Mouse (Mus musculus): ENCODE measurements around the gene Bnip2. TPM values are rescaled to one million over a fixed set of nuclear protein-coding genes. Genes with fewer than 3 reads are reported as not detected.

The Bnip2 gene
- polyA plus RNA-seq (2012; rRNA removed) = 12.9 and 15.7 TPM in 2 replicates

DNA sequence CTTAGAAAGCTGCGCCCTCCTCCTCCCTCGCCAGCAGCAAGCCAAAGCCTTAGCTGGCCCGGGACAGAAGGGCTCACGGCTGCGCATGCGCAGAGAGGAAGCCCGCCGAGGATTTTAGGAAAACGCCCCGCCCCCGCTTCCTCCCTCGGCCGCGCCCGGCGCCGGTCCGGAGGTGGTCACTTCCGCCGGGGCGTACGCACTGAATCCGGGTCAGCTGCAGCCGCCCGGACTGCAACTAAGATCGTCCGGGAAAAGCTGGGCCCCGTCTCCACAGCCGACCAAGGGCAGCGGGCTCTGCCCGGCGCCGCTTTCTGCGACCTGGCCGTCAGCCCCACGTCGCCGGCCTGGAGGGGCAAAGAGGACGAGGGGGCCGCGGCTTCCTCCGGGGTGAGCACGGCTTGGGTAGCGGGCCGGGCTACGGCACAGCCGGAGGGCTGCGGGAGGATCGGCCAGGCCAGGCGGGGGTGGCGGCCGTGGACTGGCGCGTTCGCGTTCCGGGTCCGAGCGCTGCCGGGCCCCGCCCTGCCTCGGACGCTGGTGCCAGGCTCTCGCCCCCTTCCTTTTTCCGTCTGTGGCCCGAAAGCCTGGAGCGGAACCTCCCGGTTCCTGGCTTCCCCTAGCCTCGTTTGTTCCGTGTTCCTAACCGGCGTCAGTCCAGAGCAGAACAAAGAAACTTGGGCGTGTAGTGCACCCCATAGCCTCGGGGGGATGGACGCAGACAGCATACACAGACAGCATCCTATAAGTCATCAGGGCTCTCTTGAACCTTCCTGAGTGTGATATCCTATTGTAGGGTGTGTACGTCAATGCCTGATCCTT is at the start of gene Bnip2:
Gene Bnip2 (plus strand): TSS at position 164 of the 819 bp plus-strand sequence.
- WGBS = under 1% methylated on average over 76 of the region's 76 CpGs
- DNase-seq (ENCODE audit: low read depth, low spot score) = peak; percentile 84

DNA sequence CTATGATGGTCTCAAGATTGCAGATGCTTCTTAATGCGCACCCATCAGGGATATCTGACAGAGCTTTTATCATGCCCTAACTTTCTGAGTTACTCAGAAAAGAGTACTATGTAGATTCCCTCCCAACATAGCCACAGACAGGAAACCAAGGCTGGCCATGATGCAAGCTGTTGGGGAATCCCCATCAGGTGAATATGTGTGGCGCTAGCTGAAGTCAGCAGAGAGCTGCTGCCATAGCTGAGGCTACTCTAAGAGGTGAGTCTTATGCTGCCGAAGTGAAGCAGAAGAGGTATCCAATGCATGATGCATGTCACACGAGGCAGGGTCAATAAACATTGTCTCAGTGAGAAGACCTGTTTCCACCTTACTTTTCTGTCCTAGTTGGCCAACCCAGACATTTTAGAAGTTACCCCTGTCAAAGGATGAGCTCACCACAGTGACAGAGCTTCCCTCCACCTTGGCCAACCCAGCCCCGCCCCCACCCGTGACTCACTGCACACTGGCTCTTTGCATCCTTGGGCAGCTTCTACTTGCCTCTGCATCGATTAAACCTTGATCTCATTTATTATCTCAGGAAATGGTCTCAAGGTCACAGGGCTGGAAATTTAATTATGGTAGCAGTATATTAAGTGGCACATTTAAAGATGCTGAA is 48.3 kb upstream of the Bnip2 start:
- WGBS = 68% methylated on average over 7 of the region's 7 CpGs
- no peak for DNase-seq (ENCODE audit: low read depth, low spot score)

DNA sequence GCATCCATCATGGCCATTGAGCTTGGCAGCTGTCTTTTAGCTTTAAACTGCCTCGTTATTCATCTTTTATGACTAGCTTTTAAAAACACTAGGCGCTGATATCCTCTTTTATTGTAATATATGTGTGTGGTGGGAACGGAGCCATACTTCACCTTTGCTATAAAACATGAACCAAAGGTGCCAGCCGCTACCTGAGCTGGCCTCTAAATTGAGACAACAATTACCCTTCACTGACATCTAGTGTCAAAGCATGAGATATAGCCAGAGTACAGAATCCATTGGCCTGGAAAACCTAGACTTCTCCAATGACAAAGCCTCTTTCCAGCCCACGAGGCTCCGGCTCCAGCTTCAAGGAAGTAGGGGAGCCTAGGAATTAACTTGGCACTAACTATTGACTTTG is 47.7 kb upstream of the Bnip2 start:
- no peak for DNase-seq (ENCODE audit: low read depth, low spot score)

DNA sequence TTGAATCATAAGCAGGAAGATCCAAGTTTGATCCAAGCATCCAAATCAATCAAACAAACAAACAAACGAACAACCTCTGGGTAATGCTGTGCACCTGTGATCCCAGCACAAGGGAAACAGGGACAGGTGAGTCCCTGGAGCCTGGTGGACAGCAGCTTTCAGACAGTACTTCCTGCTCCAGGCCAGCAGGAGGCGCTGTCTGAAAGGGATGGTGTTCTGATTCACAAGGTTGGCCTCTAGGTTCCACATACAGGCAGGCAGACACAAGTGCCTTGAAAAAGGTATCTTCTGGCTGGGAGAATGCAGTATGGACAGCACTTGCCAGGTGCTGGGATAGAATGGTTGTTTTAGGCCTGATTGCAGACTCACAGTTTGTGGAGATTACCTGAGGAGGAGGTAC is 40.3 kb upstream of the Bnip2 start:
- 11% methylated on average over 2 of the region's 2 CpGs for WGBS
- peak; percentile 27 for DNase-seq (ENCODE audit: low read depth, low spot score)

More for the DNA sequence above, 47.7 kb upstream of the Bnip2 start:
- WGBS = 20% methylated on average over 6 of the region's 6 CpGs

DNA sequence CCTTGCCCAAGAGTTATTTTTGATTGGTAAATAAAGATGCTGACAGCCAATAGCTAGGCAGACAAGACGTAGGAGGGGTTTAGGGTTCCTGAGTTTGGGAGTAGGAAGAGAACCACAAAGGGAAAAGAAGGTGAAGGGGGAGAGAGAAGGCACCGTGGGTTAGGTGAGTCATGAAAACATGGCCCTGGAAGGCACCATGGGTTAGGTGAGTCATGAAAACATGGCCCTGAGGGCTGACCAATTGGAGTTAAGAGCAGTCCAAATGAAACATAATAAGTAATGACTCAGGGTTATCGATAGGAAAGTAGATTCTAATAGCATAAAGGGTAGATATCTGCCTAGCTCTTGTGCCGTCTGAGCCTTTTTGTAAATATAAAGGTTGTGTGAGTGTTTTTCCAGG is 39.6 kb upstream of the Bnip2 start:
- no peak for DNase-seq (ENCODE audit: low read depth, low spot score)

DNA sequence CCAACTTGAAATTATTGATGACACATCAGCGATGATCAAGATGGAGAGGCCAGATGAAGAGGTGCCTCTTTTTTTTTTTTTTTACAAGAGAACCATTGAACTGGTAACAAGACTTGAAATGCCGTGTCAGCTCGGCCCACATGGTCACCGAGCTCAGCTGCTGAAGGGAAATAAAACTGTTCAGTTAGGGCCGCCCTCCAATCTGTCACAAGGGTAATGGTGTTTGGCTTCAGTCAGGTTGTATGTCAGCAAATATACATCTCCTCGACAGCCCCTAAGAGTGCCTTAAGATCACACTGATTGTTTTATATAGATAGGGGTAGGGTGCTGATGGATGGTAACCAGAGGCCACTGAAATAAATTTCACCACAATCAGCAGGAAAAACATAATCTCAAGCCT is 28.3 kb upstream of the Bnip2 start:
- WGBS = 55% methylated on average over 6 of the region's 6 CpGs
- DNase-seq (ENCODE audit: low read depth, low spot score) = no peak

More for the DNA sequence above, 39.6 kb upstream of the Bnip2 start:
- WGBS = 68% methylated on average over 4 of the region's 4 CpGs

DNA sequence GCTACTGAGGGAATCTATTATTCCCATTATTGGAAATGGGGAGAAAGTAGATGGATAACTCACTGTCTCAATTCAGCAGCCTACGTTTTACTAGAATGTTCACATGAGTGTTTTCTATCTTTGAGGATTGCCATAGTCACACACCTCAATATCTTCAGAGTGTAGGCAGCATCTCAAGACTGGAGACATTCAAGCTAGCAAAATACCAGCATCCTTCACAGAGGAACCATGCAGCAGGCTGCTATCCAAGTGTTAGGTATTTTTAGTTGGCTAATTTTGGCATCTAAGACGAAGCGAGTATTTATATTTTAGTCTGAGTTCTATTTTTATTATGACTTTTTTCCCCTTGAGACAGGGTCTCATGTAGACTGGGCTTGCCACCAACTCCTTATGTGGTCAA is 24.9 kb upstream of the Bnip2 start:
- 70% methylated on average over 3 of the region's 3 CpGs for WGBS
- DNase-seq (ENCODE audit: low read depth, low spot score) = no peak

DNA sequence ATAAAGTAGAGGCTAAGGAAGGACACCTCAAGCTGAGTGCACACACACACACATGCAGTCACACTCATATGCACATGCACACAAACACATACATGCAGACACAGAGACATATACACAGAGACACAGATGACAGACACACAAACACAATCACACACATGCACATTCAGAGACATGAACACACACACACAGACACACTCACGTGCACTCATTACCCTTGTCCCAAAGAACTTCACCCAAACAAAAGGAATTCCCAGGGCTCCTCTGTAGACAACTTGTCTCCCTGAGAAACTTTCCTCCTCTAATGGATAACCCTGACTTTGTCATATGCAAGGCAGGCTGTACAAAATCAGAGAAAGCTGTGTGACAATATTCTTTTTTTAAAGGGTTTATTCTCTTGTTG is 3.7 kb upstream of the Bnip2 start:
- DNase-seq (ENCODE audit: low read depth, low spot score) = no peak
- 67% methylated on average over 1 of the region's 1 CpGs for WGBS

DNA sequence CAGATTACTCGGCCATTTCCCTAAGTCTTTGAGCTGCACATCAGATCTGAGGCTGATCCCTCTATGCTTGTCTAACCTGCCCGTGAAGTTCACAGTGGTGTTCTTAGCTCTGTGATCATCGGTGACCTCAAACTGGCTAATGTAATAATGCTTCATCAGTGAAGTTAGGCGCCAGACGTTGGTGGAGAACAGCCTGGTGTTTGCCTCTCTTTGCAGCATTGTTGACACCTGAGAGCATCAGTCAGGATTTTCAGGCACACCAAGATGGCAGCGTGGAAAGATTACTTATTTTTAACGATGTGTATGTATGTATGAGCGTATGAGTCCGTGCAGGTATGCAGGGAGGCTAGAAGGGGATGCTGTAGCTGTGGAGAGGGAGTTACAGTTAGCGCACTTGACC is 3.2 kb upstream of the Bnip2 start:
- WGBS = 71% methylated on average over 10 of the region's 10 CpGs
- no peak for DNase-seq (ENCODE audit: low read depth, low spot score)

DNA sequence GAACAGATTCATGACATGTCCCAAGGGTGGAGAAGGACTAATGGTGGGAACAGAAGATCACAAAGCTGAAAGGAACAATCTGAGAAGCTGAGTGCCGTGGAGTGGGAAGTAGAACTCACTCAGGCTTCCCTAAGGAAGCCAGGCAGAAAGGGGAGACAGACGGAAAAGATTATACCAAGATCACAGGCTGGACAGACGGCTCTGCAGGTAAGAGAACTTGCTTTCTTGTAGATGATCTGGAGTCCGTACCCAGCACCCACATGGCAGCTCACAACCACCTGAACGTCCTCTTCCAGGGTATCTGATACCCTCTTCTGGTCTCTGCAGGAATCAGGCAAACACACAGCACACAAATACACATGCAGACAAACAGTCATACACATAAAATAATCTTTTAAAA is 2.7 kb upstream of the Bnip2 start:
- 84% methylated on average over 5 of the region's 5 CpGs for WGBS
- DNase-seq (ENCODE audit: low read depth, low spot score) = no peak

DNA sequence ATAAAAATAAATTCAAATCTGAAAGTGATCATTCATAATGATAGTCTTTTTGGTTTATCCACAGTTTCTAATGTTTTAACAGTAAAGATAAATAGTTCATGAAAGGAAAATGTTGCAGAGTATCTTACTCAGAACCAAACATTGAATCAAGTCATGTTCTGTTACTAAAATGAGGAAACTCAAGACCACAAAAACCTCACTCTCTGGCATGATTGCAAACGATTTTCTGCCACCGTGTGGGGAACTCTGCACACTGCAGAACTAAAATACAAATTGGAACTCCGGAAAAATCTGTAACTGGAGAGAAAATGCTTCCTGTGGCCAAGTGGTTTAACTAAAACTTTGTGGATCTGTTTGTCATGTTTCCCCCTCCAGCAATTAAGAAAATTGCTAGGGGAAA is 1.7 kb upstream of the Bnip2 start:
- no peak for DNase-seq (ENCODE audit: low read depth, low spot score)
- WGBS = 2% methylated on average over 3 of the region's 3 CpGs

DNA sequence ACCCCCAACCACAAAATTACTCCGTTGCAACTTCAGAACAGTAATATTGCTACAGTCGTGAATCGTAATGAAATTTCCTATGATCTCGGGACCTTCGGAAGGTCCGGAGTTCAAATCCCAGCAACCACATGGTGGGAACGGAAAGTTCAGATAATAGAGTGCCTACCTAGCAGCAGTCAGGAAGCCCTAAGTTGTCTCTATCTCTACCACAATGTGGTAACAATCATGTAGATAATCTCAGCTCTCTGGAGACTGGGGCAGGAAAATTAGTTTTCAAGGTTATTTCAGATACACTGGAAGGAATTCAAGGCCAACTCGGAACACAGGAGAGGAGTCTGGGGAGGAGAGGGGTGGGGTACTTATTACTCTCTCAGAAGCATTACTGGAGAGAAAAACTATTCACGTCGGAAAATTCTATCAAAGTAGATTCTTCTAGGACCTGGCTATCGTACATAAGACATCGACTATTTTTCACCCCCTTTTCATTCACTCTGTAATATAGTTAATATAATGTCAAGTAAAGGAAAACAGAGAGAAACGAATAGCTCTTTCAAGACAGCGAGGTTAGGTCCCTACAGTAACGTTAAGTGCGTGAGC is 462 bp upstream of the Bnip2 start:
- DNase-seq (ENCODE audit: low read depth, low spot score) = no peak
- 25% methylated on average over 16 of the region's 16 CpGs for WGBS

DNA sequence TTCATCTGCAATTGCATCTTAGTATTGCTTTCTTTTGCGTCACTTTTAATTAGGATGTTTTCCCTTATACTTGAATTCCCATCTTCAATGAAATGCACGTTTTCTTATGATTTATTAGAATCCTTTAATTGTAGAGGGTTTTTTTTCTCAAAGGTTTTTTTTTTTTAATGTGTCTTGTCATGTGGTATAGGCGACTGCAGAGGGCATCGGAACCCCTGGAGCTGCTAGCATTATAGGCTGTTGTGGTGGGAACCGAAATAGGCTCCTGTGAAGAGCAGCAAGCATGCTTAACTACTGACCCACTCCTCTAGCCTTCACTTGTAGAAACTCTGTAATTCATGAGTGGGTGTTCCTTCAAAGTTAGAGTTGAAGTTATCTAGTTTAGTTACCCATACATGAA is 1.1 kb downstream of the Bnip2 start:
- DNase-seq (ENCODE audit: low read depth, low spot score) = no peak

DNA sequence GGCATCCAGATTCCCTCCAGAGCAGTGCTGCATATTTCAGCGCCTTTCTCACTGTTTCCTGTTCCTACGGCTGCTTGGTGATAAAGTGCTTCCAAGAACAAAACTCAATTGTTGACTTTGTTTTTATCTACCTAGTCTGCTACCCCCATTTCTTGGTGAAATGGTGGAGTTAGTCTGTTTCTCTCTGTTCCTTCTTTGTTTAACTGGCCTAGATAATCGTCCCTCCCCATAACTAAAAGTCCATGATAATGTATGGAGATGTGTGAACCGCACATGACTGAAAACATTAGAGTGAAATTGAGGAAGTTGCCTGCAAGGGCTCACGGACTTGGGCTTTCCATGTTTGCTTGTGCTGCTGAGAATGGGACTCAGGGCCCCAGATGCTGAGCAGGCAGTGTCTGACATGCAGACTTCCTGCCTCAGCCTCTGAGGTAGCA is 3.6 kb downstream of the Bnip2 start:
- DNase-seq (ENCODE audit: low read depth, low spot score) = no peak
- 24% methylated on average over 5 of the region's 5 CpGs for WGBS

More for the DNA sequence above, 1.1 kb downstream of the Bnip2 start:
- 10% methylated on average over 5 of the region's 5 CpGs for WGBS

DNA sequence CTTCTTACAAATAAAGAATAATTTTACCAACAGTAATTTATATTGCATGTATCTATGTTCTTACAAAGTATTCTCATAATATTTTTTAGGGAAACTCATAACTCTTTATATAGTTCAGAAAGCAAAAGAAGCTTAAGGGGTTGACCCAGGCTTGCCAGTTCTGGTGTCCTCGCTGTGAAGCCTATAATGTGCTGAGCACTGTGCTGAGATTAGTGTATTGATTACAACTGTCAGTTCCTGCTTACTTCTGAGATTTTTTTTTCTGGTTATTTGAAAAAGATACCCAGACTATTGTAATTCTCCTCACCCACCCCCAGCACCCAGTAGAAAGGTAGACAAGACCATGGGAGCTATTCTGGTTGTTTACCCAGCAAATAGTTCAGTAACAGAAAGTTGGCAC is 4.2 kb downstream of the Bnip2 start:
- 25% methylated on average over 1 of the region's 1 CpGs for WGBS
- DNase-seq (ENCODE audit: low read depth, low spot score) = no peak

DNA sequence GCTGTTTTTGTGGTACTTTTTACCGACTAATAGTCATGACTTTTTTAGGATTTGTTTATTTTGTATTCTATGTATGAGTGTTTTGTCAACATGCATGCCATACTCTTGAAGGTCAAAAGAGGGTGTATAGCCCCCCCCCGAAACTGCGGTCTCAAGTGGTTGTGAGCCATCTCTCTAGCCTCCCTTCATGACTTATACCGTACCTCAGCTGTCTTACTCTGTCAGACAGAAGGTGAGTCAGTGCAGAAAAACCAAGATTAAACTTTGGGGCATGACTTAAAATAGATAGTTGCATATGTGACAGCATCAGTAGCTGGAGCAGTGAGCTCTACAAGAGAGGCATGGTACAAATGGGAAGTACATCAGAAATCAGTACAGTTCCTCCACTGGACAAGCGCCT is 5.3 kb downstream of the Bnip2 start:
- 81% methylated on average over 5 of the region's 5 CpGs for WGBS
- DNase-seq (ENCODE audit: low read depth, low spot score) = no peak

DNA sequence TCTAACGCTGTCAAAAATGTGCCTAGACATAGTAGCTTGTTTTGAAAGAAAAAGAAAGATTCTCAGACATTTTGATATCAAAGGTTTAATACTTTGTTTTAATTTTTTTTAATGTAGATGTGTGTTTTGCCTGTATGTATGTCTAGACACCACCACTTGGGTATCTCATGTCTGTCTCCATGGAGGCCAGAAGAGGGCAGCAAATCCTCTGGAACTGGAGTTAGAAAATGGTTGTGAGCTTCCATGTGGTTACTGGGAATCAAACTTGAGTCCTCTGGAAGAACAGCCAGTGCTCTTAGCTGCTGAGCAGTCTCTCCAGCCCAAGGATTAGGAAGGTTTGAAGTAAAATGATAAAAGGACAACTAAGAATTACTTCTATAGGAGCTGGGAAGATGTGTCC is 10.1 kb downstream of the Bnip2 start:
- no peak for DNase-seq (ENCODE audit: low read depth, low spot score)
- WGBS = 78% methylated on average over 1 of the region's 1 CpGs

DNA sequence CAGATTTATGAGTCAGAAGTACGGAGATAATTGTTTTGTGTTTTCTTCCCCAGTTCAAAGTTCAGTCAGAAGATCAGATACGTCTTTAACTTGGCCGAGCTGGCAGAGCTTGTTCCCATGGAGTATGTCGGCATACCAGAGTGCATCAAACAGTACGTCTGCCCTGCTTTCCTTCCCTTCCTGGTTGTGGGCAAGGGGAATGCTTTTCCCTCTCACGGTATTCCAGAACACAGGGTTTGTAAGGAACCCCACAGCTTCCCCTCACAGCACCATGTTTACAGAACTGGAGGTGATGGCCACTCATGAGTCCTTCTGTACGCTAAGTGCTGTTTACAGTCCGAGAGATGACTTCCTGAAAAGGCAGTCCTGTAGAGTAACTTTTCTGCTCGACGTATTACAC is 14.2 kb downstream of the Bnip2 start:
- DNase-seq (ENCODE audit: low read depth, low spot score) = no peak
- 57% methylated on average over 10 of the region's 10 CpGs for WGBS

DNA sequence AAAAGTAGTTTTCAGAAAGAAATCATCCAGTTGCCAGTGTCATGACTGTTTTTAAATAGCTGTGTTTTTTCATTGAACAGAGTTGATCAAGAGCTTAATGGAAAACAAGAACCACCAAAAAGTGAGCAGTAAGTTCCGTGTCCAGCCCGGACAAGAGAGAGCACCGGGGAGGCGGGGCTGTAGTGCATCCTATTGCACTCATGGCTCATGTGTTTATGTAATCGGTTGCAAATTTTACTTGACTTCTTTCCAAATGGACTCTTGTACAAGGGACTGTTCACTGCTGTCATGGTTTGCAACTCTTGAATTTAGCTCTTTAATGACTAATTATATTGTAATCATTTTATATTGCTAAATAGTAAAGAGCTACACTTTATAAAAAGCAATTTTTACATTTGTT is 17.7 kb downstream of the Bnip2 start:
- WGBS = 79% methylated on average over 5 of the region's 5 CpGs
- no peak for DNase-seq (ENCODE audit: low read depth, low spot score)

DNA sequence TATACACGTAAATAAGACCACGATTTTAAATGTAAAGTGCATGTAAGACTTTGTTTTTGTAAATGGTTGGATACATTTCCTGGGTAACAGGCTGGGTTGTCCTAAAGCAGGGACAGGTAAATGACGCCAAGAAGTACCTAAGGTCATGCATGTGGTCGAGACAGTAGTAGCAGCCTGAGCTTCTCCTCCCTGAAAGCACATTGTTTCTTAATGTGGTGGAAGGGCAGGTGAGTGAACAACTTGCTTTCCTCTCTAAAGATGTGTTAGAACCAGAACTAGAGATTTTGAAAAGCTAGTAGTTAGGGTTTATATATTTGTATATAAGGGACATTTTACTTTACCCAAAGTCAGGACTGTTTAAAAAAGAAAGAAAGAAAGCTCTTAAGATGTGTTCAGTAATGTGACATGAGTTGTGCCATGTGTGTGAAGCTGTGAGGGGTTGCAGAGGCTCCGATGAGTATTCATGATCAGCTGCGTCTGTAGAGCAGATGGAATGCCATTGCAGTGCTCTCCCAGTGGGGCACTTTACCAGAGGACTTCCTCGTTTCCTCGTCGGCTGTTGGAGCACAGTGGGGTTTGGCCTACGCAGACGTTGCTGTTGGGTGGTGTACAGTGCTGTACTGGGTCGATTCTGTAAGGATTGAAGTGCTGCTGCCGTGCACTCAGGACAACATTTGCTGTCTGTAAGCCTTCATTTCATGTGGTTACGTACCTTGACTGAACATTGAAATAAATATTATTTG is 18.4 kb downstream of the Bnip2 start:
- DNase-seq (ENCODE audit: low read depth, low spot score) = no peak
- 82% methylated on average over 14 of the region's 14 CpGs for WGBS
